Mouse (Mus musculus) lung, embryonic 16.5 days (tissue): Measurements from ENCODE around the gene Ebf3. TPM values are rescaled to one million over a fixed set of nuclear protein-coding genes. Genes with fewer than 3 reads are reported as not detected.

Experiments used
- ATAC-seq: fragments of 200-750 bp; cut with Nextera tagmentation; 2 replicates; pipeline ENCODE4 v1.8.0; 2017; ENCODE audit warnings: low read depth, mild to moderate bottlenecking, moderate library complexity
- H3K27ac ChIP-seq: fragments of 300-500 bp; sonication (generic); 2 replicates; pipeline ENCODE4 v1.5.1; 2014; ENCODE audit warnings: mild to moderate bottlenecking, control low read depth, low read length
- H3K27me3 ChIP-seq: fragments of 300-500 bp; sonication (generic); 2 replicates; pipeline ENCODE4 v1.6.1; 2014; ENCODE audit warnings: low read depth, low read length, mixed read lengths; ENCODE audit not compliant: control insufficient read depth, insufficient read depth
- H3K36me3 ChIP-seq: fragments of 300-500 bp; sonication (generic); 2 replicates; pipeline ENCODE4 v1.6.1; 2014; ENCODE audit warnings: low read length; ENCODE audit not compliant: control insufficient read depth, insufficient read depth
- H3K4me1 ChIP-seq: fragments of 300-500 bp; sonication (generic); replicated peaks from 2 replicates; pipeline ENCODE4 v1.6.1; 2014; ENCODE audit warnings: low read length, mixed read lengths; ENCODE audit not compliant: control insufficient read depth, insufficient read depth
- H3K4me2 ChIP-seq: fragments of 300-500 bp; sonication (generic); 2 replicates; pipeline ENCODE4 v1.6.1; 2014; ENCODE audit warnings: low read depth, low read length, control low read depth
- H3K4me3 ChIP-seq: fragments of 300-500 bp; sonication (generic); 2 replicates; pipeline ENCODE4 v1.5.1; 2014; ENCODE audit warnings: mild to moderate bottlenecking, low read length, control low read depth
- H3K9ac ChIP-seq: fragments of 300-500 bp; sonication (generic); 2 replicates; pipeline ENCODE4 v1.6.1; 2014; ENCODE audit warnings: low read length, control low read depth
- H3K9me3 ChIP-seq: fragments of 300-500 bp; sonication (generic); 2 replicates; pipeline ENCODE4 v1.6.1; 2016; ENCODE audit warnings: low read length; ENCODE audit not compliant: control insufficient read depth
- WGBS: fragments of 180-500 bp; shearing (Covaris S2); extraction: QIAGEN DNeasy Blood & Tissue Kit; methylation state at CpG from one replicate; pipeline ENCODE4 v1.1.7; 2014; 5-methylcytosine and 5-hydroxymethylcytosine counted together
- polyA plus RNA-seq: library from polyadenylated mRNA; unstranded; fragments of >200 nt; fragmentation: Nextera tagmentation; extraction: Ambion mirVana; gene quantifications from 2 replicates; pipeline ENCODE4 v1.2.1, GENCODE M21; 2015

Ebf3 gene
- polyA plus RNA-seq, 1 experiment from 2014 or later = 0.18 TPM

DNA sequence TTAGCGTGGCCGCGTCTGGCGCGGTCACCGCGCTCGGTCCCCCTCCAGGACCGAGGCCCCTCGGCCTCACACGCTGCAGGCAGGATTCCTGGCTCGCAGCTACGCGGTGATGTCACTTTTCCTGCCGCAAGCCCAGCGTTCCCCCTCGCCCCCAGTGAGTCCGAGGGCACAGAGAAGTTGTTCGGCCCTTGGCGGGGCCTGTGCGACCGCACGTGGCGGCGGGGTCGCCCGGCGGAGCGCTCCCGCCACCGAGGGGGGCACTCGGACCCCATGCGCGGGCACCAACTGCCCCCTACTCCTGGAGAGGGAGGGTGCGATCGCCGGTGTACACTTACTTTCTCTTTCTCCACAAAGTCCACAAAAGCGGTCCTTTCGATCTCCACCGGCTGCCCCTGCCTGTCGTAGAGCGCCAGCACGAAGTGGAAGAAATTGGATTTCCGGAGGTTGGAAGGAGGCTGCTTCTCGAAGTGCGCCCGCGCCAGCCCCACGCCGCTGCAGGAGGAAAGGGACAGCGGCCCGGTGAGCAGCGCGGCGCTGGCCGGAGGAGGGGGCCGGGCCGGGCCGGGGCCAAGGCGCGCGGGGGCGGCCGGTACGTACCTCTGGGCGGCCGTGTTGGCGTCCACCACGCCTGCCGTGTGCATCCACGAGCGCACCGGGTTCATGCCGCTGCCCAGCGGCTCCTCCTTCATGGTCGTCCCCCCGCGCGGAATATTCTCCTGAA, 902 bp downstream of the Ebf3 start:
- peak; percentile 6 for ATAC-seq
- Histone ChIP-seq H3K4me1 (peaks cover 23% of the 10 kb centered on the region), H3K27me3 (peaks cover 89% of the 10 kb centered on the region), H3K4me3 (peak overlapping the region; percentile 61), H3K4me2 (peak overlapping the region; percentile 99), H3K9me3 (no peaks in the 10 kb centered on the region), H3K36me3 (no peaks in the 10 kb centered on the region), H3K9ac (peak overlapping the region; percentile 56), H3K27ac (no peak overlapping the region)
- WGBS = under 1% methylated on average over 53 of the region's 79 CpGs

DNA sequence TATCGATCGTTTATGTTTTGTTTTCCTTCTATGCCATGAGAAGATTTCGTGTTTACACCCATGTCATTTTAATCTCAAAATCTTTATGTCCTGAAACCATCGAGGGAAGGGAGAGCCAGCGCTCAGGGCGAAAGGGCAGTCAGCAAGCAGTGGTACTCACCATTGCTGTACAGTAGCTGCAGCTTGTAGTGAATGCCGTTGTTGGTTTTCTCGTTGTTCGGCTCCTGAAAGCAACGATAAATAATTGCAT, 1.4 kb downstream of the Ebf3 start:
- no peak for ATAC-seq
- Histone ChIP-seq H3K4me3 (peak overlapping the region; percentile 61), H3K9me3 (no peaks in the 10 kb centered on the region), H3K4me1 (peaks cover 23% of the 10 kb centered on the region), H3K27ac (no peak overlapping the region), H3K27me3 (peaks cover 86% of the 10 kb centered on the region), H3K9ac (no peak overlapping the region), H3K4me2 (peak overlapping the region; percentile 99), H3K36me3 (no peaks in the 10 kb centered on the region)
- WGBS = 1% methylated on average over 10 of the region's 10 CpGs

DNA sequence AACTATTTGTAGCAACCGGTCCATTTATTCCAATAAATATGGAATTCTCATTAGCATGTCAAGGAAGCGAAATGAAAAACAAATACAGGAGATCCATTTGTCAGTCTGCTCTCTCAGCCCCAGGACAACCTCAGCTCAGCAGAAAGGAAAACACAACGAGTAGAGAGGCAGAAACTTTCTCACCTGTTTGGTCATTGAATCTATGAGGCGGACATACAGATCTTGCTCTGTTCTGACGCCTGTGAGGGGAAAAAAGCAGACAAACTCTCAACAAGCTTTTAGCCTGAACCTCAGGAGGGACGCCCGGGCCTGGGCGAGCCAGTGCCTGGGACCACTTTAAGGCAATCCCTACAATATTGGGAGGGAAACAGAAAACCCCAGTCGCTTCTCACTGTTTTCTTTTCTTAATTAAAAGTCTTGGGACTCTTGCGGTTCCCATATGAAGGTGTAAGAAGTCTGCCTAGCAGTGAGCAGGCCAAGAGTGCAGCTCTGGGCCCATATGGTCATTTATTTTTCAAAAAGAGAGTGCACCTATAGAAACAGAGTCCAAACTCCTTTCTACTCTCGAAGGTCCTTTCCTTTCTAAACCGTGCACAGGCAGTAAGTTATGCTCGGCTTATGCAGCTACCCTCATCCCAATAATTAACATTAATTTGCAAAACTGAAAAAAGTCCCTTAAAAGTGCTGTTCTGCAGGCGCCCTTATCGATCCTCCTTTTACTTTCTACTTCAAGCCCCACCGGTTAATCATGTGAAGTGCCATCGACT, 1.9 kb downstream of the Ebf3 start:
- no peaks in the 10 kb centered on the region for H3K9me3 ChIP-seq
- ATAC-seq = no peak
- H3K36me3 ChIP-seq = no peaks in the 10 kb centered on the region
- H3K4me1 ChIP-seq = peaks cover 23% of the 10 kb centered on the region
- peak overlapping the region; percentile 99; the same call in 1 of the 2 replicates for H3K4me2 ChIP-seq
- peaks cover 85% of the 10 kb centered on the region for H3K27me3 ChIP-seq
- H3K4me3 ChIP-seq = peak overlapping the region; percentile 61
- 8% methylated on average over 17 of the region's 17 CpGs for WGBS
- H3K27ac ChIP-seq = no peak overlapping the region
- no peak overlapping the region for H3K9ac ChIP-seq

DNA sequence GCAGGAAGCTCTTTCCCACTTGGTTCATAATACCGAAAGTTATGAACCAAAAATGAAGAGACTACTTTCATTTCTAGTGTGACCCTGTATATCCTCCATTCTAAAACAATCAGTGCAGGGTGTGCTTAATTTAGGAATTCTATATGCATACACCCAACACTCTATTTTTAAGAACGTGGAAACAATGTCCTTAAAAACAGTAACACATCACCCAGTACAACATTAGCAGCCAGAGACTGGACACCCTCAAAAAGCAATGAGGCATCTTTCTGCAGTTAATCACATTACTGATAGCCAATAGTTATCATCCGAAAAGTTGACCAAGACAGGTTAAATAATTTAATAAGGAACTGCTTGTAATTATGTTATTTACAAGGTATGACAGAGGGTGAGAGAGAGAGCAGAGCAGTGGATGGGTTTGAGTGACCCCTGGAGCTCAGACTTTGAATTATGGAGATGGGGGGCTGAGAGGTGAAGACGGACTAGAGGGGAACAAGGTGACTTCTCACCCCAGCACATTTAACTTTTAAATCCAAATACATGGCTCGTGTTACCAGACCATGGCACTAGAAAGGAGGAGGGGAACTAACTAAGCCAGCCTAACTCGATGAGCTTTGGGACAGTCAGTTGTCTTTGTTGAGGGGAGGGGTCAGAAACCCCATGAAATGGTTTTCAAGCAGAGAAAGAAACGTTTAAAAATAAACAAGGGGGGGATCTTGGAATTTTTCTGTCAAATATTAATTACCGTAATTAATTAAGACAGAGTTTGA, 2.7 kb downstream of the Ebf3 start:
- Histone ChIP-seq H3K9ac (no peak overlapping the region), H3K36me3 (no peaks in the 10 kb centered on the region), H3K9me3 (no peaks in the 10 kb centered on the region), H3K27ac (no peak overlapping the region), H3K4me3 (no peak overlapping the region), H3K27me3 (peaks cover 85% of the 10 kb centered on the region), H3K4me2 (no peak overlapping the region), H3K4me1 (peaks cover 23% of the 10 kb centered on the region)
- WGBS = 5% methylated on average over 8 of the region's 8 CpGs
- ATAC-seq = no peak

DNA sequence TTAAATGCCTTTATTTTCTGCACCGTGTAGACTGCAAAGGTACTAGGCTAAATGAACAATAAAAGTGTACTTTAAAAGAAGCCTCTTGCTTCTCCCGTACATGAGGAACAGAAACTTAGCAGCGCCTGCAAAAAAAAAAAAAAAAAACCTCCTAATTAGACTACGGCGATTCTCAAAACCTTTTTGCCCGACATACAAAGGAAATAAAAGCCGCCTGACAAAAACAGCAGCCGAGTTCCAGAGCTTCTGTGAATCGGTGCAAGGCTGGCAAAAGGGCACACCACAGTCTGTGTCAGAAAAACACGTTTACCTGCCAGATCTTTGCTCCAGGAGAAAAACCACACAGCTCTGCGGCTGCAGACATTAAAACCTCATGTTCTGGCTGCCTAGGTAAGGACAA, 3.4 kb downstream of the Ebf3 start:
- H3K4me3 ChIP-seq = no peak overlapping the region
- no peaks in the 10 kb centered on the region for H3K36me3 ChIP-seq
- H3K27ac ChIP-seq = no peak overlapping the region
- ATAC-seq = no peak
- peaks cover 85% of the 10 kb centered on the region for H3K27me3 ChIP-seq
- no peak overlapping the region for H3K9ac ChIP-seq
- H3K4me2 ChIP-seq = no peak overlapping the region
- no peaks in the 10 kb centered on the region for H3K9me3 ChIP-seq
- H3K4me1 ChIP-seq = peaks cover 23% of the 10 kb centered on the region
- 3% methylated on average over 11 of the region's 11 CpGs for WGBS

DNA sequence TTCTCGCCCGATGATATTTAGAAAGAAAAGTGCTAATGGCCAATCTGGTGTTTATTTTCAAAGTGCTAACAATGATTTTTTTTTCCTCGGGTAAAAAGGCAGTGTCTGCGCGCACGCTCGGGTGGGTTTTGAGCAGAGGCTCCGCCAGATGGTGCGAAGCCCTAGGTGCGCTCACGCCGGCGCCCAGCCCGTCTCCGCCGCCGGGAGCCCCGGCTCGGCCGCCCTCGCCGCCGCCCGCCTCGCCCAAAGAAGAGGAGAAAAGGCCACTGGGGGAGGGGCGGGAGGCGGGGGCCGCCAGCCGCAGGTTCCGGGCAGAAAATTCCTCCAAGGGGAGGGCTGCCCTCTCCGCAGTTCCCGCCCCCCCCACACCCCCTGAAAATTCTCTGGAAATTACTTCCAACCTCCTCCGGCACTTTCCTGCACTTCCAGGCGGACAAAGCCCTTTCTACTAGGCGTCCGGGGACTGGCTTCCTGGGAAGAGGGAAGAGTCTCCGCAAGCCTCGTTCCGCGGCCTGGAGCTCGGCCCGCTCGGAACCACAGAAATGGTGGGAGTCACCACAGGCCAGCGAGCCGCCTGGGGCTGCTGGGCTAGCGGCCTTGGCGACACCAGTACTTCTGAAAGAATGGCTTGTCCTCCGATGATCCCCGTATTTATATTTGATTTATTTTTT, 4.0 kb downstream of the Ebf3 start:
- Histone ChIP-seq H3K4me2 (peak overlapping the region; percentile 47), H3K27me3 (peaks cover 83% of the 10 kb centered on the region), H3K4me3 (peak overlapping the region; percentile 31), H3K36me3 (no peaks in the 10 kb centered on the region), H3K9ac (no peak overlapping the region), H3K4me1 (peaks cover 23% of the 10 kb centered on the region), H3K9me3 (no peaks in the 10 kb centered on the region), H3K27ac (no peak overlapping the region)
- ATAC-seq = no peak
- 2% methylated on average over 44 of the region's 49 CpGs for WGBS

DNA sequence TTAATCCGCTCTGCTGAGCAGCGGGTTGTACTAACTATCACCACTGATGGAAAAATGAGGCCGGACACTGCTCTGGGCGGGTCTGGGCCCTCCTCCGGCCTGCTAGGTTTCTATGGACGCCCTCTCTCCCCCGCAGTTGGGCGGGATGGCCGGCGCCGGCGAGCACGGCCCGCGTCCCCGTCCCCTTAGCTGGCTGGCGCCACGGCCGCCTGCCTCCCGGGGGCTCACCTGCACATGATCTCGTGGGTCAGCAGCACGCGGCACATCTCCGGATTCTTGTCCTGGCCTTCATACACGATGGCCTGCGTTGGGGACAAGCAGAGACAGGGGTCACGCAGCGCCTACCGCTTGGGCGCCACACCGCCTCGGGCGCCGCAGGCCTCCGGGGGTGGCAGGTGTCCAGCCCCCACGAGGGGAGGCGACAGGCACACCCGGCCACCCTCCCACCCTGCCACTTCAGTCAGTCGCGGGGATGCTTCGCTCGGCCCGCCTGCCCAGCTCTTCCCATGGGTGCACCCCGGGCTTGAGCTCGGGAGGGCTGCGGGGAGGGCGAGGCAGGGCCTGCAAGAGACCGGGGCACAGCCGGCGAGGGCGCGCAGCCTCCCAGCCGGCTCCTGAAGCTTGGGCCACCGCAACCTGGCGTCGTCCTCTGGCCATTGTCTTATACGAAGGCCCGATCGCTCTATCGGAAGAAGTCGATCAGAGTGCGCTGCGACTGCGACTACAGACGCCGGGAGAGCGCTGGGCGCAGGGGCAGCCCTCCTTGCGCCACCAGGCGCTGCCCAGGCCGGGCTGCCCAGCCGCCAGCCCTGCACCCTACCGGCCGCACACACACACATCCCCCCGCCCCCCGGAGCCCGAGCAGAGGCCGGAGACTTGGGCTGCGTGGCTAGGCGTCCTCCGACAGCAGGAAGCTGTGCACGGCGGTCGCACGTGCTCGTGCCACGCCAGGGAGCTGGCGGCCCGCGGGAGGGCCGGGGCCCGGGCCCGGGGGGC, 4.9 kb downstream of the Ebf3 start:
- no peaks in the 10 kb centered on the region for H3K9me3 ChIP-seq
- no peak for ATAC-seq
- no peaks in the 10 kb centered on the region for H3K36me3 ChIP-seq
- peak overlapping the region; percentile 31 for H3K4me3 ChIP-seq
- no peak overlapping the region for H3K9ac ChIP-seq
- 1% methylated on average over 92 of the region's 93 CpGs for WGBS
- H3K27me3 ChIP-seq = peaks cover 82% of the 10 kb centered on the region
- no peak overlapping the region for H3K27ac ChIP-seq
- peaks cover 23% of the 10 kb centered on the region for H3K4me1 ChIP-seq
- peak overlapping the region; percentile 47 for H3K4me2 ChIP-seq
